Mouse (Mus musculus) forebrain, embryonic 11.5 days (tissue): ENCODE data around the gene B4galnt2. TPM values are rescaled to one million over a fixed set of nuclear protein-coding genes. Genes with fewer than 3 reads are reported as not detected.

ENCODE experiments used
- ATAC-seq: fragments of 200-750 bp; cut with Nextera tagmentation; replicated peaks from 2 replicates; pipeline ENCODE4 v1.8.0; 2017; ENCODE audit warnings: moderate TSS enrichment; ENCODE audit not compliant: low FRiP score
- DNase-seq: peaks from one replicate; pipeline ENCODE4 v3.0.0-alpha.2; 2017; ENCODE audit warnings: low spot score
- H3K27ac ChIP-seq: fragments of 300-500 bp; sonication (generic); 2 replicates; pipeline ENCODE4 v1.5.1; 2014; ENCODE audit warnings: low read depth, low read length
- H3K27me3 ChIP-seq: fragments of 300-500 bp; sonication (generic); 2 replicates; pipeline ENCODE4 v1.6.1; 2014; ENCODE audit warnings: mild to moderate bottlenecking, low read length, mixed read lengths; ENCODE audit not compliant: control insufficient read depth, insufficient read depth
- H3K36me3 ChIP-seq: fragments of 300-500 bp; sonication (generic); 2 replicates; pipeline ENCODE4 v1.6.1; 2014; ENCODE audit warnings: mild to moderate bottlenecking, low read length, moderate library complexity, mixed read lengths; ENCODE audit not compliant: control insufficient read depth, insufficient read depth
- H3K4me1 ChIP-seq: fragments of 300-500 bp; sonication (generic); replicated peaks from 2 replicates; pipeline ENCODE4 v1.6.1; 2014; ENCODE audit warnings: low read length, mixed read lengths; ENCODE audit not compliant: control insufficient read depth, insufficient read depth
- H3K4me2 ChIP-seq: fragments of 300-500 bp; sonication (generic); 2 replicates; pipeline ENCODE4 v1.6.1; 2014; ENCODE audit warnings: low read depth, mild to moderate bottlenecking, low read length, moderate library complexity, mixed read lengths; ENCODE audit not compliant: severe bottlenecking
- H3K4me3 ChIP-seq: fragments of 300-500 bp; sonication (generic); 2 replicates; pipeline ENCODE4 v1.5.1; 2014; ENCODE audit warnings: low read depth, low read length
- H3K9ac ChIP-seq: fragments of 300-500 bp; sonication (generic); 2 replicates; pipeline ENCODE4 v1.6.1; 2014; ENCODE audit warnings: low read length
- H3K9me3 ChIP-seq: fragments of 300-500 bp; sonication (generic); 2 replicates; pipeline ENCODE4 v1.6.1; 2016; ENCODE audit warnings: low read length, mixed read lengths; ENCODE audit not compliant: control insufficient read depth
- WGBS: fragments of 180-500 bp; shearing (Covaris S2); extraction: QIAGEN DNeasy Blood & Tissue Kit; methylation state at CpG from one replicate; pipeline ENCODE4 v1.1.7; 2014; 5-methylcytosine and 5-hydroxymethylcytosine counted together
- polyA plus RNA-seq: library from polyadenylated mRNA; unstranded; fragments of >200 nt; fragmentation: Nextera tagmentation; extraction: Ambion mirVana; gene quantifications from 2 replicates; pipeline ENCODE4 v1.2.1, GENCODE M21; 2014

Gene B4galnt2
- polyA plus RNA-seq, result 0.25 TPM in 1 of 2 replicates, not detected in the other

- Histone ChIP-seq H3K4me3 (peak within 1 kb of the TSS; percentile 20), H3K4me2 (peak within 1 kb of the TSS; percentile 34), H3K9ac (no peak within 1 kb of the TSS; the same call in 1 of the 2 replicates), H3K9me3 (no peaks in the 10 kb centered on the region), H3K4me1 (peaks cover 8% of the 10 kb centered on the region), H3K27me3 (peaks cover 47% of the 10 kb centered on the region), H3K36me3 (no peaks in the 10 kb centered on the region), H3K27ac (no peak within 1 kb of the TSS)
- WGBS, result under 1% methylated on average over 35 of the region's 35 CpGs
- DNase-seq (peak; percentile 60), ATAC-seq (no peak)
These were observed at the start of gene B4galnt2 for GRCm38 (mm10) chr11:95914571-95914991. Gene B4galnt2, minus strand, starts transcription at chr11:95914891.

- Histone ChIP-seq H3K4me3 (no peak overlapping the region), H3K4me1 (no peaks in the 10 kb centered on the region), H3K4me2 (no peak overlapping the region), H3K27me3 (no peaks in the 10 kb centered on the region), H3K27ac (no peak overlapping the region), H3K36me3 (peaks cover 24% of the 10 kb centered on the region), H3K9me3 (no peaks in the 10 kb centered on the region), H3K9ac (no peak overlapping the region)
- no peak for ATAC-seq
- no peak for DNase-seq
- 76% methylated on average over 7 of the region's 7 CpGs for WGBS
These were observed 48.6 kb upstream of the B4galnt2 start for GRCm38 (mm10) chr11:95963304-95963703.

- ATAC-seq, result no peak
- H3K4me2 ChIP-seq, result no peak overlapping the region
- no peak overlapping the region for H3K4me3 ChIP-seq
- no peak for DNase-seq
- H3K36me3 ChIP-seq, result peaks cover 7% of the 10 kb centered on the region; the same call in 1 of the 2 replicates
- no peak overlapping the region for H3K27ac ChIP-seq
- no peak overlapping the region for H3K9ac ChIP-seq
- H3K9me3 ChIP-seq, result no peaks in the 10 kb centered on the region
- no peaks in the 10 kb centered on the region for H3K27me3 ChIP-seq
- WGBS, result 57% methylated on average over 6 of the region's 6 CpGs
- no peaks in the 10 kb centered on the region for H3K4me1 ChIP-seq
These were observed 44.5 kb upstream of the B4galnt2 start for GRCm38 (mm10) chr11:95959152-95959551.

GRCm38 (mm10) chr11:95958251-95958650 is 43.6 kb upstream of the B4galnt2 start:
- no peak overlapping the region for H3K4me3 ChIP-seq
- H3K9me3 ChIP-seq, result no peaks in the 10 kb centered on the region; the same call in 1 of the 2 replicates
- no peaks in the 10 kb centered on the region for H3K27me3 ChIP-seq
- no peaks in the 10 kb centered on the region; the same call in 1 of the 2 replicates for H3K36me3 ChIP-seq
- 64% methylated on average over 9 of the region's 9 CpGs for WGBS
- DNase-seq, result no peak
- ATAC-seq, result no peak
- no peak overlapping the region for H3K4me2 ChIP-seq
- no peaks in the 10 kb centered on the region for H3K4me1 ChIP-seq
- no peak overlapping the region for H3K27ac ChIP-seq
- no peak overlapping the region for H3K9ac ChIP-seq

GRCm38 (mm10) chr11:95957407-95957806 is 42.7 kb upstream of the B4galnt2 start:
- H3K27ac ChIP-seq, result no peak overlapping the region
- H3K4me2 ChIP-seq, result no peak overlapping the region
- no peaks in the 10 kb centered on the region; the same call in 1 of the 2 replicates for H3K36me3 ChIP-seq
- H3K9me3 ChIP-seq, result no peaks in the 10 kb centered on the region; the same call in 1 of the 2 replicates
- ATAC-seq, result no peak
- H3K4me1 ChIP-seq, result no peaks in the 10 kb centered on the region
- no peak overlapping the region for H3K4me3 ChIP-seq
- 67% methylated on average over 7 of the region's 7 CpGs for WGBS
- no peak for DNase-seq
- H3K9ac ChIP-seq, result no peak overlapping the region
- H3K27me3 ChIP-seq, result no peaks in the 10 kb centered on the region

- 88% methylated on average over 5 of the region's 5 CpGs for WGBS
- Histone ChIP-seq H3K4me2 (no peak overlapping the region), H3K27ac (no peak overlapping the region), H3K36me3 (no peaks in the 10 kb centered on the region), H3K9ac (no peak overlapping the region), H3K4me1 (no peaks in the 10 kb centered on the region), H3K9me3 (no peaks in the 10 kb centered on the region; the same call in 1 of the 2 replicates), H3K27me3 (no peaks in the 10 kb centered on the region), H3K4me3 (no peak overlapping the region)
- ATAC-seq (no peak), DNase-seq (no peak)
These were observed 38.6 kb upstream of the B4galnt2 start for GRCm38 (mm10) chr11:95953313-95953712.

GRCm38 (mm10) chr11:95945838-95946472 is 31.3 kb upstream of the B4galnt2 start:
- no peaks in the 10 kb centered on the region for H3K36me3 ChIP-seq
- H3K27ac ChIP-seq, result no peak overlapping the region
- no peaks in the 10 kb centered on the region for H3K4me1 ChIP-seq
- no peak overlapping the region for H3K4me3 ChIP-seq
- H3K9ac ChIP-seq, result no peak overlapping the region
- H3K27me3 ChIP-seq, result no peaks in the 10 kb centered on the region
- DNase-seq (no peak), ATAC-seq (no peak)
- no peak overlapping the region for H3K4me2 ChIP-seq
- 65% methylated on average over 13 of the region's 13 CpGs for WGBS
- no peaks in the 10 kb centered on the region for H3K9me3 ChIP-seq

- DNase-seq, result no peak
These were observed 25.3 kb upstream of the B4galnt2 start for GRCm38 (mm10) chr11:95939828-95940507.

More at GRCm38 (mm10) chr11:95939828-95940507, 25.3 kb upstream of the B4galnt2 start:
- Histone ChIP-seq H3K27me3 (no peaks in the 10 kb centered on the region), H3K36me3 (no peaks in the 10 kb centered on the region), H3K4me1 (no peaks in the 10 kb centered on the region), H3K9me3 (no peaks in the 10 kb centered on the region), H3K9ac (no peak overlapping the region), H3K4me3 (no peak overlapping the region), H3K27ac (no peak overlapping the region), H3K4me2 (no peak overlapping the region)
- ATAC-seq, result no peak
- WGBS, result 44% methylated on average over 11 of the region's 11 CpGs
